Mouse (Mus musculus): ENCODE measurements around the gene Tnpo1.

Gene Tnpo1

DNA sequence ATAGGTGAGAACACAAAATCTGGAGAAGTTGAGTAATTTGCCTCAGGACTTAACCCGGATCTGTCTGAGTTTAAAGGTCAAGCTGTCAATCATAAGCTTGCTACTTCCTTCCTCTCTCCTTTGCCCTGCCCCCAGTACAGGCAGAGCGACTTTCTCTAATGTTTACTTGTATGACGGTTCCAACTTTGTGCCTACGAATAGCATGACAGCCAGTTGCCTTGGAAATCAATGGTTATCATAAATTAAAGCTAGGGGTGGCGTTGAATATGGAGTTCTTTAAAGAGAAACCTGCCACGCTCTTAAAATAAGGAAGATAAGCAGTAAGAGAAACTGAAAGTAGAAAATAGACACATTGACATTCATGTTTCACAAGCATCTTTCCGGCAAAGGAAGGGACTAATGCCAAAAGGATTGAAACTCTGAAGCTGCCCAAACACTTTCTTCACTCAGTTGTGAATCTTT, 18.5 kb upstream of the Tnpo1 start:
- peaks cover 14% of the 10 kb centered on the region for H3K4me1 ChIP-seq (replicated peaks; ENCODE audit: low read depth, low read length)
- no peaks in the 10 kb centered on the region for H3K36me3 ChIP-seq (ENCODE audit: insufficient read depth, low read length)
- no peak overlapping the region for H3K4me3 ChIP-seq (replicated peaks; ENCODE audit: low read length)
- no peak for TF ChIP-seq POU5F1 (IDR thresholded peaks at IDR 0.05; ENCODE audit: borderline replicate concordance, low read length)
- TF ChIP-seq CTCF (conservative IDR thresholded peaks at IDR 0.05; ENCODE audit: low read length): no peak
- TF ChIP-seq NANOG (IDR thresholded peaks at IDR 0.05; ENCODE audit: borderline replicate concordance, low read length): no peak
- H3K9me3 ChIP-seq (ENCODE audit: low read length): no peaks in the 10 kb centered on the region
- no peaks in the 10 kb centered on the region for H3K27me3 ChIP-seq (ENCODE audit: insufficient read depth, low read length)

DNA sequence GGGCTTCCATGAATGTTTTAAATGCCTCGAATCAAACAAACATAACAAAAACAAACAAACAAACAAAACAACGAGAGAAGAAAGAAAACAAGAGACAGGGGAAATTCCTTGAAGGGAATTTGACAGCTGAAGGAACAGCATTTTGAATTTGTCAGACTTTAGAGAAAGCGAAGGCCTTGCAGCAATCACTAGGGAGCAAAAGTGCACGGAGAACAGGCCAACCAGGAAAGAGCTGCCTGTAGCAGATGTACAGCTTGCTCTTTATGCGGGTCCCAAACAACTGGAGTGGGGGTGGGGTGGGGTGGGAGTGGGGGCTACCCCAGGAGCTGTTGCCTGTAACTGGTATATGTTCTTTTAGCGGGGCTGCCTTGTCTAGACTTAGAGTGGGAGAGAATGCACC, 16.2 kb upstream of the Tnpo1 start:
- Histone ChIP-seq H3K4me1 (replicated peaks; ENCODE audit: low read depth, low read length) (0 out of 2 replicates have a peak, but pooled peaks cover 3% of the 10 kb centered on the region), H3K9me3 (ENCODE audit: low read length) (no peaks in the 10 kb centered on the region), H3K27me3 (ENCODE audit: insufficient read depth, low read length) (no peaks in the 10 kb centered on the region), H3K36me3 (ENCODE audit: insufficient read depth, low read length) (no peaks in the 10 kb centered on the region), H3K4me3 (replicated peaks; ENCODE audit: low read length) (no peak overlapping the region)
- TF ChIP-seq CTCF (conservative IDR thresholded peaks at IDR 0.05; ENCODE audit: low read length) (no peak), NANOG (IDR thresholded peaks at IDR 0.05; ENCODE audit: borderline replicate concordance, low read length) (no peak), POU5F1 (IDR thresholded peaks at IDR 0.05; ENCODE audit: borderline replicate concordance, low read length) (no peak)

DNA sequence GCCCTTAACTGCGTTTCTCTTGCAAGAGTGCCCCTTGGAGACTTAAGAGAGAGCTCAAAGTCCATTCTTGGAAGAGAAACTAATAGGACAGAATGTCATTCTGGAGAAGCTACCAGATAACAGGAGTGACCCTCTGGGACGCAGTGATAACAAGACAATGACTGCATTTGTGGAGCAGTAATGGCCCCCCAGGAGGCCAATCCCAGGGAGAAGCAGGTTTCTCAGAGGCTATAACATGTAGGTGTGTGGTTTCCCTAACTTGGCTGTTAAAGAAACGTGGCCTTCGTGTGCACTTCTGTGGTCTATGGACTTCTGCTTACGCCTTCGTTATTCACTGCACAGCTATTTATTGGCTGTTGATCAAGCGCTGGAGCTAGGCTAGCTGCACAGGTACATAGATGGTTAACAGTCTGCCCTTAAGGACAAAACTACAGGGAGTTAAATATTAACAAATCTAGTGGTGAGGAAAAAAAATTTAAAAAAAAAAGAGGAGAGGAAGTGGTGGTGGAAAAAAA, 15.7 kb upstream of the Tnpo1 start:
- TF ChIP-seq NANOG (IDR thresholded peaks at IDR 0.05; ENCODE audit: borderline replicate concordance, low read length) (no peak), POU5F1 (IDR thresholded peaks at IDR 0.05; ENCODE audit: borderline replicate concordance, low read length) (no peak), CTCF (conservative IDR thresholded peaks at IDR 0.05; ENCODE audit: low read length) (no peak)
- Histone ChIP-seq H3K4me3 (replicated peaks; ENCODE audit: low read length) (no peak overlapping the region), H3K27me3 (ENCODE audit: insufficient read depth, low read length) (no peaks in the 10 kb centered on the region), H3K36me3 (ENCODE audit: insufficient read depth, low read length) (no peaks in the 10 kb centered on the region), H3K4me1 (replicated peaks; ENCODE audit: low read depth, low read length) (0 out of 2 replicates have a peak, but pooled peaks cover 3% of the 10 kb centered on the region), H3K9me3 (ENCODE audit: low read length) (0 out of 2 replicates have a peak, but pooled peaks cover 3% of the 10 kb centered on the region)

DNA sequence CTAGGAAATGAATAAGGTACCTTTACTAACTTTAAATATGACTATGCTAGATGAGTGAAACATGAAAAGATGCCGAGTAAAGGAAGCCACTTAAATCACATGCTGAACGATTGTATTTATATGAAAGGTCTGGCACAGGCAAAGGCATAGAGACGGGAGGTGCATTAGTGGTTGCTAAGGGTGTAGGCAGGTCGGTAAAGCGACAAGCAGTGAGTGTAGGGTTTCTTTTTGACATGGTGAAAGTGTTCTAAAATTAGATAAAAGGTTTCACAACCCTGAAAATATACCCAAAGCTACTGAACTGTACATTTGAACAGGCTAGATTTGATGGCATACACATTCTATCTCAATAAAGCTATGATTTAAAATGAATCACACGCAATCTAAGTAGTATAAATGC, 10.9 kb upstream of the Tnpo1 start:
- Histone ChIP-seq H3K4me1 (replicated peaks; ENCODE audit: low read depth, low read length) (no peaks in the 10 kb centered on the region), H3K9me3 (ENCODE audit: low read length) (peaks cover 29% of the 10 kb centered on the region), H3K27me3 (ENCODE audit: insufficient read depth, low read length) (no peaks in the 10 kb centered on the region), H3K4me3 (replicated peaks; ENCODE audit: low read length) (no peak overlapping the region), H3K36me3 (ENCODE audit: insufficient read depth, low read length) (no peaks in the 10 kb centered on the region)
- TF ChIP-seq CTCF (conservative IDR thresholded peaks at IDR 0.05; ENCODE audit: low read length) (no peak), NANOG (IDR thresholded peaks at IDR 0.05; ENCODE audit: borderline replicate concordance, low read length) (no peak), POU5F1 (IDR thresholded peaks at IDR 0.05; ENCODE audit: borderline replicate concordance, low read length) (no peak)

DNA sequence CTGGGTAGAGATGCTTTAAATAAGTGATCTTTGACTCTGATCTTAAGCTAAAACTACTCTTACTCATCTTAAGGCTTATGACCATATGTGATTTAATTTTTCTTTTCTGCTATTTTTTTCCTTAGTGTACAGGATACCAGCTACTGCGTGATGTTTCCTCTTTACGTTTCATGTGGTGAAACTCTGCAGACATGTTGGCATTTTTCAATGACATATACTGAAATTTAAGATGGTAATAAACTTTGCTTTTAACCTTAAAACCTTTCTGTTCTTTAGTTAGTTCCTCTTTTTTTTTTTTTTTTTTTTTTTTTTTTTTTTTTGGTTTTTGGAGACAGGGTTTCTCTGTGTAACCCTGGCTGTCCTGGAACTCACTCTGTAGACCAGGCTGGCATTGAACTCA, 2.7 kb upstream of the Tnpo1 start:
- Histone ChIP-seq H3K36me3 (ENCODE audit: insufficient read depth, low read length) (no peaks in the 10 kb centered on the region), H3K27me3 (ENCODE audit: insufficient read depth, low read length) (no peaks in the 10 kb centered on the region), H3K4me3 (replicated peaks; ENCODE audit: low read length) (no peak overlapping the region), H3K4me1 (replicated peaks; ENCODE audit: low read depth, low read length) (peaks cover 21% of the 10 kb centered on the region), H3K9me3 (ENCODE audit: low read length) (peaks cover 13% of the 10 kb centered on the region)
- TF ChIP-seq POU5F1 (IDR thresholded peaks at IDR 0.05; ENCODE audit: borderline replicate concordance, low read length) (no peak), NANOG (IDR thresholded peaks at IDR 0.05; ENCODE audit: borderline replicate concordance, low read length) (no peak), CTCF (conservative IDR thresholded peaks at IDR 0.05; ENCODE audit: low read length) (no peak)

DNA sequence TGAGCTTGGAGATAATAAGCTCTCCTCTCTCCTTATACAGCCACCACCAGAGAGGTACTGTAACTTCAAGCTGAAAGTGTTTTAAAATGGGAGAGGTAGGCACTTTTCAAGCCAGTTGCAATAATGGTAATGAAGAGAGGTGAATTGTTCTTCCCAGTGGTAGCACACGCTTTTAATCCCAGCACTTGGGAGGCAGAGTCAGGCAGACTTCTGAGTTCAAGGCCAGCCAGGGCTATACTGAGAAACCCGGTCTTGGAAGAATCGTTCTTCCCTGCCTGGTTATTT, 716 bp upstream of the Tnpo1 start:
- peaks cover 1% of the 10 kb centered on the region; the same call in 1 of the 2 replicates for H3K9me3 ChIP-seq (ENCODE audit: low read length)
- peaks cover 40% of the 10 kb centered on the region for H3K4me1 ChIP-seq (replicated peaks; ENCODE audit: low read depth, low read length)
- no peaks in the 10 kb centered on the region for H3K27me3 ChIP-seq (ENCODE audit: insufficient read depth, low read length)
- TF ChIP-seq CTCF (conservative IDR thresholded peaks at IDR 0.05; ENCODE audit: low read length) (no peak), NANOG (IDR thresholded peaks at IDR 0.05; ENCODE audit: borderline replicate concordance, low read length) (no peak), POU5F1 (IDR thresholded peaks at IDR 0.05; ENCODE audit: borderline replicate concordance, low read length) (no peak)
- peak overlapping the region; percentile 90 for H3K4me3 ChIP-seq (replicated peaks; ENCODE audit: low read length)
- H3K36me3 ChIP-seq (ENCODE audit: insufficient read depth, low read length): peaks cover 10% of the 10 kb centered on the region

DNA sequence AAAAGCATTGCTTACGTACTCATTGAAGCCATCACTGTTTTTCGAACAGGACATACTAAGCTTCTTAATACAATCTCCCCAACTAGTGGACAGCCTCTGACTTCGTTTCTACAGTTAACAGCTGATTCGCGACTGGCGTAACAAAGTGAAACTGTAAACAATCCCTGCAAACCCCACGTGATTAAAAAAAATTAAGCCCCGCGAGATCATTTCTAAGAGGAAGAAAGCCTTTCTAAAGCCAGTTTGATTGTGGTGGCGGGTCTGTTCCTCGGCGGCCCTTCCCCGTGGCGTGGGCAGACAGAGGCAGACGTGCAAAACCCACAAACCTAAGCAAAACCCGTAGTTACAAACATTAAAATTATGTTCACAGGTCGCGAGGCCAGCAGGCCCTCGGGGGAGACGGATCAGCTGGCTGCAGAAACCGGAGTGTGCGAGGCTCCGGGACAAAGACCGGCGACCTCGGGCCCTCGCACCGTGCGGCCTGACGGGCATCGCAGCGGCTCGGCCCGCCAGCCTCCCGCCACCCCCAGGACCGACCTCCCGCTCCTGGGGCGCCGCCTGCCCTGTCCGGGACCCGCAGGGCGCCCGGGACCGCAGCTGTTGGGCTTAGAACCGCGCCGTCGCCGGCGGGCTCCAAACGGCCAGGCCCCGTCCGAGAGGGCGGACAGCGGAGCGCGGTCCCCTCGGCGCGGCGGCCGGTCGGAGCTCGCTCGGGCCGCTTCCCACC, 535 bp downstream of the Tnpo1 start:
- H3K4me1 ChIP-seq (replicated peaks; ENCODE audit: low read depth, low read length): peaks cover 51% of the 10 kb centered on the region
- TF ChIP-seq POU5F1 (IDR thresholded peaks at IDR 0.05; ENCODE audit: borderline replicate concordance, low read length) (no peak), NANOG (IDR thresholded peaks at IDR 0.05; ENCODE audit: borderline replicate concordance, low read length) (no peak), CTCF (conservative IDR thresholded peaks at IDR 0.05; ENCODE audit: low read length) (no peak)
- H3K9me3 ChIP-seq (ENCODE audit: low read length): no peaks in the 10 kb centered on the region
- H3K36me3 ChIP-seq (ENCODE audit: insufficient read depth, low read length): peaks cover 18% of the 10 kb centered on the region
- no peaks in the 10 kb centered on the region for H3K27me3 ChIP-seq (ENCODE audit: insufficient read depth, low read length)
- peak overlapping the region; percentile 90 for H3K4me3 ChIP-seq (replicated peaks; ENCODE audit: low read length)

DNA sequence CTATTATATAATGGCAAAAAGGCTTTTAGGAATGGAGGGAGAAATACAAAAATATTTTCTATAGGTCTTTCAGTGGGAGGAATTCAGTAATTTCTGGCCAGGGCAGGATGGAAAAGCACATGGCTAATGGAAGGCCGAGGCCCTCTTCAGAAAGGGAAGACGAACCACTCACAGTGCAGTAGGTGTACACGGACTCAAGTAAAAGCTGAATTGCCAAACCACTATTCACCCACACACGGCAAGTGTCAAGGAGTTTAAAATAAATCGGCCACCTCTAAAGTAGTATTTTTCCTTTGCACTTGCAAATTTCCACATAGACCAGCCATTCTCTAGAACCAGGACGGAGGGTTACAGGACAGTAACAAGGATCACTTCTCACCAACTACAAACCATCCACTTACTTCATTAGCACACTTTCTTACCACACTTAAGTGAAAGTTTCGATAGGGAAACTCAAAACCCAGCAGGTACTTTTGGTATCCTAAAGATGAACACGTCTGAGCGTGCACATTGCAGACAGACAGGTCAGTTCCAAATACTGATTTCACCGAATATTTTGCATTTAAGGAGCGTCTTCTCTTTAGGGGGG, 1.2 kb downstream of the Tnpo1 start:
- Histone ChIP-seq H3K4me1 (replicated peaks; ENCODE audit: low read depth, low read length) (peaks cover 57% of the 10 kb centered on the region), H3K9me3 (ENCODE audit: low read length) (no peaks in the 10 kb centered on the region), H3K27me3 (ENCODE audit: insufficient read depth, low read length) (no peaks in the 10 kb centered on the region), H3K4me3 (replicated peaks; ENCODE audit: low read length) (peak overlapping the region; percentile 90), H3K36me3 (ENCODE audit: insufficient read depth, low read length) (peaks cover 18% of the 10 kb centered on the region)
- no peak for TF ChIP-seq NANOG (IDR thresholded peaks at IDR 0.05; ENCODE audit: borderline replicate concordance, low read length)
- no peak for TF ChIP-seq CTCF (conservative IDR thresholded peaks at IDR 0.05; ENCODE audit: low read length)
- TF ChIP-seq POU5F1 (IDR thresholded peaks at IDR 0.05; ENCODE audit: borderline replicate concordance, low read length): no peak
